In genomic region chr5:51412303-51413117, GRCm38 (mm10) we compare ENCODE assay signal across 8 mouse cellular contexts.
A peak's percentile ranks its signal among the peaks of the same experiment; 100 is the strongest.
DNase-seq lines count a peak whose midpoint lies in the region; ATAC-seq and TF ChIP-seq lines count a peak whose summit lies in the region.
"Had no signal": no experiment of that assay in that cellular context is flagged by ENCODE, and none has a peak within 500 bp of the region (broad histone marks: within the 10 kb centered on the region; RNA-seq: fewer than 3 reads in every experiment).

No protein-coding gene starts in this region.

- peak overlapping the region; percentile 8 for H3K4me2 ChIP-seq in forebrain, embryonic 16.5 days (ENCODE audit: low read length)
- H3K4me2 ChIP-seq in neural tube, embryonic 11.5 days (ENCODE audit: low read depth), result 0 out of 2 replicates have a peak overlapping the region, but pooled peaks have one; percentile 18

- no peak for TF ChIP-seq CTCF in kidney, adult 2 months (conservative IDR thresholded peaks at IDR 0.05; ENCODE audit: insufficient read depth, insufficient read length, low read depth, low read length)

- peaks cover 3% of the 10 kb centered on the region; the same call in 1 of the 2 replicates for H3K4me1 ChIP-seq in forebrain, embryonic 16.5 days (replicated peaks; ENCODE audit: control insufficient read depth, insufficient read depth, low read length)
- H3K4me1 ChIP-seq in kidney, adult 2 months (ENCODE audit: control insufficient read depth, insufficient read depth, low read length), result peaks cover 8% of the 10 kb centered on the region; the same call in 1 of the 2 replicates
- H3K4me1 ChIP-seq in neural tube, embryonic 11.5 days (ENCODE audit: control insufficient read depth, insufficient read depth, low read length), result no peaks in the 10 kb centered on the region

- no peak overlapping the region for H3K4me3 ChIP-seq in forebrain, embryonic 16.5 days (replicated peaks; ENCODE audit: low read length)
- H3K4me3 ChIP-seq in kidney, adult 2 months (ENCODE audit: insufficient read depth, low read depth, low read length), result no peak overlapping the region
- no peak overlapping the region for H3K4me3 ChIP-seq in neural tube, embryonic 11.5 days (ENCODE audit: low read depth, low read length)

- H3K27ac ChIP-seq in forebrain, embryonic 16.5 days (ENCODE audit: low read length), result no peak overlapping the region
- H3K27ac ChIP-seq in kidney, adult 2 months (ENCODE audit: insufficient read depth, low read depth, low read length), result peak overlapping the region; percentile 35
- H3K27ac ChIP-seq in neural tube, embryonic 11.5 days (ENCODE audit: low read depth, low read length), result no peak overlapping the region

- DNase-seq in embryo, embryonic 9.5 days (ENCODE audit: extremely low spot score), result peak; percentile 1
- DNase-seq in kidney, adult 2 months, result peak; percentile 57
- peak; percentile 23 for DNase-seq in neural tube, embryonic 11.5 days (ENCODE audit: low spot score)
- DNase-seq in urinary bladder, postnatal 10 days (ENCODE audit: low spot score), result no peak
- DNase-seq: cerebellum, postnatal 36 days had no signal

- whole genome bisulfite sequencing in forebrain, embryonic 16.5 days, result 16% methylated on average over 12 of the region's 12 CpGs
- WGBS in kidney, adult 2 months, result 29% methylated on average over 12 of the region's 12 CpGs
- WGBS in neural tube, embryonic 11.5 days, result 36% methylated on average over 12 of the region's 12 CpGs

- peak; percentile 88 for ATAC-seq in forebrain, embryonic 16.5 days
- peak; percentile 76 for ATAC-seq in neural tube, embryonic 11.5 days (ENCODE audit: insufficient read depth, low FRiP score, low TSS enrichment)
- no peak for ATAC-seq in erythroid progenitor cell, adult 5-6 weeks (replicated peaks; ENCODE audit: low FRiP score, poor library complexity, severe bottlenecking)
- ATAC-seq in activated CD4-positive, CD25-positive, alpha-beta regulatory T cell, adult 4 months, result no peak

- no peak overlapping the region for H3K9ac ChIP-seq in forebrain, embryonic 16.5 days (replicated peaks; ENCODE audit: low read depth, low read length)
- H3K9ac ChIP-seq in neural tube, embryonic 11.5 days (ENCODE audit: low read length), result no peak overlapping the region

- no peak for TF ChIP-seq POLR2A in kidney, adult 2 months (IDR thresholded peaks at IDR 0.05; ENCODE audit: low read depth, low read length)

- no peaks in the 10 kb centered on the region for H3K27me3 ChIP-seq in forebrain, embryonic 16.5 days (replicated peaks; ENCODE audit: control insufficient read depth, insufficient read depth, low read length)
- H3K27me3 ChIP-seq in kidney, adult 2 months (replicated peaks; ENCODE audit: control insufficient read depth, insufficient read depth, low read length), result no peaks in the 10 kb centered on the region
- no peaks in the 10 kb centered on the region for H3K27me3 ChIP-seq in neural tube, embryonic 11.5 days (ENCODE audit: control insufficient read depth, insufficient read depth, low read length)

- no peaks in the 10 kb centered on the region for H3K9me3 ChIP-seq in forebrain, embryonic 16.5 days (ENCODE audit: control insufficient read depth, low read length)
- no peaks in the 10 kb centered on the region for H3K9me3 ChIP-seq in neural tube, embryonic 11.5 days (ENCODE audit: control insufficient read depth, low read length)

- H3K36me3 ChIP-seq in forebrain, embryonic 16.5 days (ENCODE audit: control insufficient read depth, insufficient read depth), result no peaks in the 10 kb centered on the region
- no peaks in the 10 kb centered on the region for H3K36me3 ChIP-seq in kidney, adult 2 months (ENCODE audit: control insufficient read depth, insufficient read depth, low read length)
- no peaks in the 10 kb centered on the region for H3K36me3 ChIP-seq in neural tube, embryonic 11.5 days (ENCODE audit: control insufficient read depth, insufficient read depth, low read length)

Comparison
In these comparisons a context has a peak if more than half of its experiments do, and no peak if none do; other contexts are left out.
1. ATAC-seq: peak in forebrain, embryonic 16.5 days (single experiment) and neural tube, embryonic 11.5 days (single experiment); none in erythroid progenitor cell, adult 5-6 weeks (single experiment) and activated CD4-positive, CD25-positive, alpha-beta regulatory T cell, adult 4 months (single experiment).